Mouse (Mus musculus): ENCODE measurements around the gene Specc1l. TPM values are rescaled to one million over a fixed set of nuclear protein-coding genes. Genes with fewer than 3 reads are reported as not detected.

Gene Specc1l
- polyA plus RNA-seq, 1 experiment from 2014 or later: 13.3 TPM

DNA sequence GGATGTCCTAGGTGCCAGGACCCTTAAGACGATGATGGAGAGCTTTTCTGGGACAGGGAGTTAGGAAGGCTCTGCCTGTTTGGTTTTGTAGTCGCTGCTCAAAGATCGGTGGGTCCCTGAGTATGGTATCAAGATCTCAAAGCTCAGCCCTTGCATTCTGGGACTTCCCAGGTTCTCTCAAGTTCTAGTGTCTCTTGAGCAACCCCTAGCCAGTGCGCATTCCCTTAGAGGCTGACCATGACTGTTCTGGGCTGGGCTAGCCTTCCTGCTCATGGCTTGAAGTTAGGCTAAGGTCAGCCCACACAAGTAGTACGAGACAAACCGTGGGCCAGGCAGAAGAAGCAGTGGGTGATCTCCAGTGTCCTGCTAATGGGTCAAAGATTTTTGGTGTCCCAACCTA, 106.3 kb downstream of the Specc1l start:
- Histone ChIP-seq H3K9me3 (ENCODE audit: control insufficient read depth, low read length) (no peaks in the 10 kb centered on the region), H3K27me3 (replicated peaks; ENCODE audit: control insufficient read depth, insufficient read depth, low read length) (peaks cover 17% of the 10 kb centered on the region), H3K27ac (ENCODE audit: low read depth, low read length) (no peak overlapping the region), H3K4me2 (peak overlapping the region; percentile 90), H3K9ac (ENCODE audit: low read depth, low read length) (no peak overlapping the region), H3K36me3 (ENCODE audit: control insufficient read depth, insufficient read depth, low read length) (no peaks in the 10 kb centered on the region), H3K4me3 (ENCODE audit: low read depth, low read length) (peak overlapping the region; percentile 61), H3K4me1 (replicated peaks; ENCODE audit: control insufficient read depth, insufficient read depth, low read length) (peaks cover 24% of the 10 kb centered on the region)
- no peak for DNase-seq (ENCODE audit: low spot score)
- no peak for ATAC-seq (replicated peaks; ENCODE audit: low FRiP score)
- WGBS: 65% methylated on average over 6 of the region's 6 CpGs

DNA sequence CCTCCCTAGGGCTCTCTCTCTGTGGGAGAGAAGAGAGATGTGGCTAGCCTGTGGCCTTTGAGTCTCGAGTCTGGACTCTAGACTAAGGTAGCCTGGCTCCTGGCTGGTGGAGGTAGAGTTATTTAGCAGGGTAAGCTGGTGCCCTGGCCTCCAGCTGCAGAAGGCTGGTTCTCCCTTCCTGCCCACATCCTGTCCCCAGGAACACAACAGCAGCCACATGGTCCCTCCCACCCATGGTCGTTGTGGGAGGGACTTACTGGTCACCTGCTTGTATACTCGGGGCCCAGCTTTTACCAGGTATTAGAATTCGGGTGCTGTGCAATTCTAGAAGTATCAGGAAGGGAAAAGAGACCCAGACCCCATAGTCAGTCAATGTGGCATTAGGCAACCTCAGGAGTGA, 108.4 kb downstream of the Specc1l start:
- ATAC-seq (replicated peaks; ENCODE audit: low FRiP score) (no peak), DNase-seq (ENCODE audit: low spot score) (no peak)
- Histone ChIP-seq H3K27ac (ENCODE audit: low read depth, low read length) (no peak overlapping the region), H3K36me3 (ENCODE audit: control insufficient read depth, insufficient read depth, low read length) (no peaks in the 10 kb centered on the region), H3K27me3 (replicated peaks; ENCODE audit: control insufficient read depth, insufficient read depth, low read length) (peaks cover 17% of the 10 kb centered on the region), H3K9me3 (ENCODE audit: control insufficient read depth, low read length) (no peaks in the 10 kb centered on the region), H3K4me1 (replicated peaks; ENCODE audit: control insufficient read depth, insufficient read depth, low read length) (peaks cover 10% of the 10 kb centered on the region), H3K4me3 (ENCODE audit: low read depth, low read length) (no peak overlapping the region), H3K9ac (ENCODE audit: low read depth, low read length) (no peak overlapping the region), H3K4me2 (no peak overlapping the region)
- 41% methylated on average over 4 of the region's 4 CpGs for WGBS

DNA sequence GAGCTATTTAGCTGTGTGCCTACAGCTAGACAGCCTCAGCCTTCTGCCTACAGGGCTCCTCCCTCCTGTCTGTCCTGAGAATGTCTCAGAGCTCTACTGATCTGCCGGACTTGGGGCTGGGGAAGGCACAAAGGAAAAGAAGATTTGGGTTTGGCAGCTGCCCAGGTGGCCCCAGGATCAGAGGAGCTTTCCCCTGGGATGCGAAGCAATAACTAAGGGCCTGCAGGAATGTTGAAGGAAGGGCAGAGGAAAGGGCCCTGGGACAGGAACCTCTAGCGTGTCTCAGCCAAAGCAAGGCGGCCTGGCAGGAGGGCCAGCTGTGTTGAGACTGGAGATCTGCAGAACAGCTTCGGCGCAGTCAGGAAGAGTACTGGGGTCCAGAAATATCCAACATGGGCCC, 111.1 kb downstream of the Specc1l start:
- WGBS: 75% methylated on average over 6 of the region's 6 CpGs
- Histone ChIP-seq H3K9me3 (ENCODE audit: control insufficient read depth, low read length) (no peaks in the 10 kb centered on the region), H3K4me2 (no peak overlapping the region), H3K4me1 (replicated peaks; ENCODE audit: control insufficient read depth, insufficient read depth, low read length) (peaks cover 7% of the 10 kb centered on the region; the same call in 1 of the 2 replicates), H3K4me3 (ENCODE audit: low read depth, low read length) (no peak overlapping the region), H3K36me3 (ENCODE audit: control insufficient read depth, insufficient read depth, low read length) (no peaks in the 10 kb centered on the region), H3K27me3 (replicated peaks; ENCODE audit: control insufficient read depth, insufficient read depth, low read length) (peaks cover 8% of the 10 kb centered on the region; the same call in 1 of the 2 replicates), H3K27ac (ENCODE audit: low read depth, low read length) (no peak overlapping the region), H3K9ac (ENCODE audit: low read depth, low read length) (no peak overlapping the region)
- DNase-seq (ENCODE audit: low spot score): no peak
- ATAC-seq (replicated peaks; ENCODE audit: low FRiP score): no peak

DNA sequence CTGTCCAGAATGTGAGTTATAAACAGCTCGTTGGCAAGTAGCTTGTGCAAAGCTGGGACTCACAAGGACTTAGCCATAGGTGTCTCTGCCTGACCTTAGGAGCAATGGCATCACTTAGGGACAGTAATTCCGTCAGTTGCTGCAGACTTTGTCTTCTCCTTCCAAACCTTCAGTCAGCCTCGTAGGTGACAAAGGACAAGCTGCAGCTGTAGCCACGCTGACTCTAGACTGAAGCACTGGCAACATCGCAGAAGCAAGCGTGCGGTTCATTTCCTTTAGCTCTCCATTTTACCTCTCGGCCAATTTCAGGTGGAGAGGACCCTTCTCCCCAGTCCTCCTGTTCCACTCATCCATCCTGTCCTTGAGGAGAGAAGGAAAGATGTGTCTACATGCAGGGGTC, 112.1 kb downstream of the Specc1l start:
- H3K4me1 ChIP-seq (replicated peaks; ENCODE audit: control insufficient read depth, insufficient read depth, low read length): peaks cover 9% of the 10 kb centered on the region; the same call in 1 of the 2 replicates
- no peaks in the 10 kb centered on the region for H3K36me3 ChIP-seq (ENCODE audit: control insufficient read depth, insufficient read depth, low read length)
- H3K4me2 ChIP-seq: no peak overlapping the region
- no peak for DNase-seq (ENCODE audit: low spot score)
- no peak overlapping the region for H3K4me3 ChIP-seq (ENCODE audit: low read depth, low read length)
- no peaks in the 10 kb centered on the region; the same call in 1 of the 2 replicates for H3K27me3 ChIP-seq (replicated peaks; ENCODE audit: control insufficient read depth, insufficient read depth, low read length)
- WGBS: 70% methylated on average over 8 of the region's 8 CpGs
- no peak overlapping the region for H3K27ac ChIP-seq (ENCODE audit: low read depth, low read length)
- ATAC-seq (replicated peaks; ENCODE audit: low FRiP score): no peak
- no peak overlapping the region for H3K9ac ChIP-seq (ENCODE audit: low read depth, low read length)
- no peaks in the 10 kb centered on the region for H3K9me3 ChIP-seq (ENCODE audit: control insufficient read depth, low read length)

DNA sequence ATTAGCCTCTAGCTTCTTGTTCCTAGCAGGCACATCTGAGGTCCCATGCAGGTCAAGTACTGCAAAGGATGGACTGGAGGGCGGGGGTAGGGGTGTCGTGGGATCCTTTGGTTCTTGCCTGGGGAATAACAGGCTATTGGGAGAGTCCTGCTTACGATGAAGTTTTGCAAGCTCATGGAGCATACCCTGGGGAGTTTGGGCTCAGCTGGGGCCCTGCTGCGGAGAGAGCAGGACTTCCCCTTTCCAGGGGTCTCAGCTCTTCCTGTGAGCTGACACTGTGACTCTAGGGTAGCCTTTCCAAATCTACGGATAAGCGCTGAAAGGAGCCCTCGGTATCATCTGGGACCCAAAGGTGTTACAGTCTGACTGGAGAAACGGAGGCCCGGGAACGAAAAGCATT, 112.5 kb downstream of the Specc1l start:
- Histone ChIP-seq H3K9ac (ENCODE audit: low read depth, low read length) (no peak overlapping the region), H3K4me1 (replicated peaks; ENCODE audit: control insufficient read depth, insufficient read depth, low read length) (peaks cover 9% of the 10 kb centered on the region; the same call in 1 of the 2 replicates), H3K4me3 (ENCODE audit: low read depth, low read length) (no peak overlapping the region), H3K27me3 (replicated peaks; ENCODE audit: control insufficient read depth, insufficient read depth, low read length) (no peaks in the 10 kb centered on the region; the same call in 1 of the 2 replicates), H3K9me3 (ENCODE audit: control insufficient read depth, low read length) (no peaks in the 10 kb centered on the region), H3K27ac (ENCODE audit: low read depth, low read length) (no peak overlapping the region), H3K4me2 (no peak overlapping the region), H3K36me3 (ENCODE audit: control insufficient read depth, insufficient read depth, low read length) (no peaks in the 10 kb centered on the region)
- 49% methylated on average over 10 of the region's 10 CpGs for WGBS
- no peak for DNase-seq (ENCODE audit: low spot score)
- ATAC-seq (replicated peaks; ENCODE audit: low FRiP score): no peak

DNA sequence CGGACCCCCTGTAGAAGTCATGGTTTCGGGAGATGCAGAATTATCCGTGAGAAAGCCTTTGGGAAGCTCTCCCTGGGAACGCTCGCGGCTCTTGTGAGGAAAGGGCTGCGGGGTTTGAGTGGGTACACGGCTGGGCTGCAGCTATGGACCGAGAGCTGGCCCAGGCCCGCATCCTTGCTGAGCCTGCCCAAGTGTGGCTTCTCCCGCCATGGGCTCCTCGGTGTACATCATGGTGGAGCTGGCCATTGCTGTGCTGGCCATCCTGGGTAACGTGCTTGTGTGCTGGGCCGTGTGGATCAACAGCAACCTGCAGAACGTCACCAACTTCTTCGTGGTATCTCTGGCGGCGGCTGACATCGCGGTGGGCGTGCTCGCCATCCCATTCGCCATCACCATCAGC, 113.9 kb downstream of the Specc1l start:
- no peaks in the 10 kb centered on the region for H3K27me3 ChIP-seq (replicated peaks; ENCODE audit: control insufficient read depth, insufficient read depth, low read length)
- peaks cover 6% of the 10 kb centered on the region; the same call in 1 of the 2 replicates for H3K4me1 ChIP-seq (replicated peaks; ENCODE audit: control insufficient read depth, insufficient read depth, low read length)
- WGBS: 93% methylated on average over 23 of the region's 23 CpGs
- H3K27ac ChIP-seq (ENCODE audit: low read depth, low read length): no peak overlapping the region
- no peak overlapping the region for H3K9ac ChIP-seq (ENCODE audit: low read depth, low read length)
- H3K4me2 ChIP-seq: no peak overlapping the region
- no peaks in the 10 kb centered on the region for H3K9me3 ChIP-seq (ENCODE audit: control insufficient read depth, low read length)
- no peak overlapping the region for H3K4me3 ChIP-seq (ENCODE audit: low read depth, low read length)
- no peaks in the 10 kb centered on the region for H3K36me3 ChIP-seq (ENCODE audit: control insufficient read depth, insufficient read depth, low read length)
- no peak for ATAC-seq (replicated peaks; ENCODE audit: low FRiP score)
- DNase-seq (ENCODE audit: low spot score): no peak

DNA sequence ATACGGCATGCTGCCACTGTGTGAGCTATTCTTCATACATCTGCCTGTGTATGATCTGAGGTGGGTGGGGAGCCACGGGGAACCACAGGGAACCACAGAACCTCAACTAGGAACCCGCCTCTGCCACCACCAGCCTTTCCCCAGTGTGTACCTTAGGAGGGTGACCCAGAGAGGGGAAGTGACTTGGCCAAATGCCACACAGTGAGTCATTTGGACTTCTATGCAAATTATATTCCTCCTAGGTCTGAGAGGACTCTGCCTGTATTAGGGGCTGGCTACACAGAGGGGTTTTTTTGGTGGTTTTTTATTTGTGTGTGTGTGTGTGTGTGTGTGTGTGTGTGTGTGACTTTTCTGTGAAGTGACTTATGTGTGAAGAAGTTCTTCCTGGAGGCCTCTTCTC, 114.7 kb downstream of the Specc1l start:
- DNase-seq (ENCODE audit: low spot score): no peak
- ATAC-seq (replicated peaks; ENCODE audit: low FRiP score): no peak
- 47% methylated on average over 3 of the region's 3 CpGs for WGBS

DNA sequence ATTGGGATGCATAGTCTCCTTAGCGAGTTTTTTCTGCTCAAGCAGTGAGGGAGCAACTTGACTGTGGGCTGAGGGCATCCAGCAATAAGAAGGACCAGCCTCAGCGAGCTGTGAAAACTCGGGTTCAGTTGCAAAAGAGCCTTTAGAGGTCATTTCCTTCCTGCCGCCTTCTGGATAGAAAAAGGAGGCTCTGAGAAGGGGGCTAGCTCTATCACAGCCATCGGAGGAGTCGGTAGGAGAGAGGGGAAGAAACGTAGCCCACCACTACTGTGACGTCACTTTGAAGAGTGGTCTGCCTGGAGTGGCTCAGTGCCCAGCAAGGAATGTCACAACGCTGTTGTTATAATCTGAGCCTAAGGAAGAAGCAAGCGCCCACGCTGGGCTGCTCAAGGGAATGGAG, 115.2 kb downstream of the Specc1l start:
- WGBS: 50% methylated on average over 11 of the region's 11 CpGs

More for the DNA sequence above, 114.7 kb downstream of the Specc1l start:
- Histone ChIP-seq H3K36me3 (ENCODE audit: control insufficient read depth, insufficient read depth, low read length) (no peaks in the 10 kb centered on the region), H3K9me3 (ENCODE audit: control insufficient read depth, low read length) (no peaks in the 10 kb centered on the region), H3K27ac (ENCODE audit: low read depth, low read length) (no peak overlapping the region), H3K4me3 (ENCODE audit: low read depth, low read length) (no peak overlapping the region), H3K4me2 (no peak overlapping the region), H3K9ac (ENCODE audit: low read depth, low read length) (no peak overlapping the region), H3K4me1 (replicated peaks; ENCODE audit: control insufficient read depth, insufficient read depth, low read length) (peaks cover 6% of the 10 kb centered on the region; the same call in 1 of the 2 replicates), H3K27me3 (replicated peaks; ENCODE audit: control insufficient read depth, insufficient read depth, low read length) (no peaks in the 10 kb centered on the region)

DNA sequence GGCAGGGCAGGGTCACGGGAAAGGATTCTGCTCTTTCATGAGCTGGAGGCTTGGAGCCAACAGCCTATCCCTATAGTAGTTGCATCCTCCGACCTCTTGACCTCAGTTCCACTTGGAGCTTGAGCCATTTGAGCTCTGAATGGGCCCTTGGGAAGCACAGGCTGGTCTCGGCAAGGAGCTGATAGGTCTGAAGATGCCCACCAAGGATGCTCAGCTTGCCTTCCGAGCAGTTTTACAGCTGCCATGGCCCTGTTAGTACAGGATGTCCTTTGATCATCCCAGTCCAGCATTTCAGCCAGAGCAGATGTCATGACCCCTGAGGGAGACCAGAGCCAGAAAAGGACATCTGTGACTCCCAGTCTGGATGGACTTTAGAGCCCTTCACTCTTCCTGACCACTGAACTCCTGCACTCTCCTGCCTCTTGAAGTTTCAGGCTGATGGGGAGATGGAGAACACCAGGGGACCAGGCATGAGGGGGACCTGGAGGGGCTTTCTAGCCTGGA, 116.4 kb downstream of the Specc1l start:
- WGBS: 71% methylated on average over 4 of the region's 4 CpGs
- Histone ChIP-seq H3K4me2 (no peak overlapping the region), H3K4me1 (replicated peaks; ENCODE audit: control insufficient read depth, insufficient read depth, low read length) (peaks cover 6% of the 10 kb centered on the region; the same call in 1 of the 2 replicates), H3K4me3 (ENCODE audit: low read depth, low read length) (no peak overlapping the region), H3K27me3 (replicated peaks; ENCODE audit: control insufficient read depth, insufficient read depth, low read length) (no peaks in the 10 kb centered on the region), H3K9ac (ENCODE audit: low read depth, low read length) (no peak overlapping the region), H3K27ac (ENCODE audit: low read depth, low read length) (no peak overlapping the region), H3K9me3 (ENCODE audit: control insufficient read depth, low read length) (no peaks in the 10 kb centered on the region), H3K36me3 (ENCODE audit: control insufficient read depth, insufficient read depth, low read length) (peaks cover 4% of the 10 kb centered on the region; the same call in 1 of the 2 replicates)
- no peak for DNase-seq (ENCODE audit: low spot score)
- no peak for ATAC-seq (replicated peaks; ENCODE audit: low FRiP score)

More for the DNA sequence above, 115.2 kb downstream of the Specc1l start:
- no peaks in the 10 kb centered on the region for H3K9me3 ChIP-seq (ENCODE audit: control insufficient read depth, low read length)
- H3K4me1 ChIP-seq (replicated peaks; ENCODE audit: control insufficient read depth, insufficient read depth, low read length): peaks cover 6% of the 10 kb centered on the region; the same call in 1 of the 2 replicates
- H3K36me3 ChIP-seq (ENCODE audit: control insufficient read depth, insufficient read depth, low read length): no peaks in the 10 kb centered on the region
- no peak overlapping the region for H3K27ac ChIP-seq (ENCODE audit: low read depth, low read length)
- H3K4me2 ChIP-seq: no peak overlapping the region
- no peak overlapping the region for H3K4me3 ChIP-seq (ENCODE audit: low read depth, low read length)
- no peak overlapping the region for H3K9ac ChIP-seq (ENCODE audit: low read depth, low read length)
- no peaks in the 10 kb centered on the region for H3K27me3 ChIP-seq (replicated peaks; ENCODE audit: control insufficient read depth, insufficient read depth, low read length)
- DNase-seq (ENCODE audit: low spot score) (no peak), ATAC-seq (replicated peaks; ENCODE audit: low FRiP score) (no peak)

All from liver, embryonic 11.5 days (tissue).